In the genomic region with DNA sequence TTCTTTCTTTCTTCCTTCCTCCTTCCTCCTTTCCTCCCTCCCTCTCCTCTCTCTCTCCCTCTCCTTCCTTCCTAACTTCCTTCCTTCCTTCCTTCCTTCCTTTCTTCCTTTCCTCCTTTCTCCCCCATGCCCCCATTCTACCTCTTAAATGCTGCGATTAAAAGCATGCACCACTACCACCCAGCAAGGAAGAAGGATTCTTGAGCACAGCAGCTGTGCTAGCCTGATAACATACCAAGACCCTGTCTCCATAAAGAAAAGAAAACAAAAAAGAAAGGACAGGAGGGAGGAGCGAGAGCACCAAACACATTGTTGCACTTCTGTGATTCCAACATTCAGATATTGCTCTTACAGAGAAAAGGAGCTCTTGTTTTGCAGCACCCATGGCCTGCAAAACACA, we compare ENCODE assay signal across 7 mouse cellular contexts. TPM values are rescaled to one million over a fixed set of nuclear protein-coding genes. Genes with fewer than 3 reads are reported as not detected.
DNase-seq lines count a peak whose midpoint lies in the region; ATAC-seq and TF ChIP-seq lines count a peak whose summit lies in the region.

No protein-coding gene starts in this region.

- no peaks in the 10 kb centered on the region for H3K27me3 ChIP-seq in neural tube, embryonic 11.5 days (ENCODE audit: control insufficient read depth, insufficient read depth, low read length)
- H3K27me3 ChIP-seq in forebrain, embryonic 13.5 days: no peaks in the 10 kb centered on the region
- H3K27me3 ChIP-seq in liver, embryonic 14.5 days (ENCODE audit: control insufficient read depth, insufficient read depth, low read length): no peaks in the 10 kb centered on the region
- no peaks in the 10 kb centered on the region for H3K27me3 ChIP-seq in stomach, postnatal 0 days (ENCODE audit: control insufficient read depth, insufficient read depth, low read length)

- peak overlapping the region; percentile 81 for H3K4me2 ChIP-seq in neural tube, embryonic 11.5 days (ENCODE audit: low read depth)
- peak overlapping the region; percentile 95 for H3K4me2 ChIP-seq in forebrain, embryonic 13.5 days
- H3K4me2 ChIP-seq in liver, embryonic 14.5 days (ENCODE audit: low read depth): peak overlapping the region; percentile 82
- H3K4me2 ChIP-seq in stomach, postnatal 0 days (replicated peaks; ENCODE audit: low read depth): peak overlapping the region; percentile 86

- DNase-seq in neural tube, embryonic 11.5 days (ENCODE audit: low spot score): no peak
- DNase-seq in neural tube, embryonic 10.5 days (ENCODE audit: extremely low spot score, low spot score): no peak
- peak in 1 of 3 experiments; percentile 42 for DNase-seq in liver, embryonic 14.5 days (ENCODE audit: low read depth in 3 of 3, low spot score in 3 of 3)
- DNase-seq in stomach, postnatal 0 days (ENCODE audit: low spot score): no peak
- no peak for DNase-seq in spleen, postnatal 4 days (ENCODE audit: low spot score in 2 of 2)

- H3K27ac ChIP-seq in neural tube, embryonic 11.5 days (ENCODE audit: low read depth, low read length): no peak overlapping the region
- H3K27ac ChIP-seq in forebrain, embryonic 13.5 days: no peak overlapping the region
- H3K27ac ChIP-seq in liver, embryonic 14.5 days: peak overlapping the region; percentile 62
- peak overlapping the region; percentile 78 for H3K27ac ChIP-seq in stomach, postnatal 0 days (replicated peaks)

- WGBS in neural tube, embryonic 11.5 days: 56% methylated on average over 2 of the region's 2 CpGs
- 76% methylated on average over 2 of the region's 2 CpGs for WGBS in forebrain, embryonic 13.5 days
- WGBS in liver, embryonic 14.5 days (ENCODE audit: insufficient replicate concordance): 12% methylated on average over 2 of the region's 2 CpGs
- 51% methylated on average over 2 of the region's 2 CpGs for WGBS in stomach, postnatal 0 days

- no peak for TF ChIP-seq CTCF in liver, embryonic 14.5 days (IDR thresholded peaks at IDR 0.05; ENCODE audit: low read depth)
- no peak for TF ChIP-seq CTCF in stomach, postnatal 0 days (IDR thresholded peaks at IDR 0.05; ENCODE audit: low read depth)

- no peaks in the 10 kb centered on the region for H3K9me3 ChIP-seq in neural tube, embryonic 11.5 days (ENCODE audit: control insufficient read depth, low read length)
- H3K9me3 ChIP-seq in forebrain, embryonic 13.5 days (replicated peaks): no peaks in the 10 kb centered on the region
- H3K9me3 ChIP-seq in liver, embryonic 14.5 days (ENCODE audit: control insufficient read depth, low read length): no peaks in the 10 kb centered on the region
- H3K9me3 ChIP-seq in stomach, postnatal 0 days (ENCODE audit: control insufficient read depth, low read length): no peaks in the 10 kb centered on the region

- no peak for ATAC-seq in neural tube, embryonic 11.5 days (ENCODE audit: insufficient read depth, low FRiP score, low TSS enrichment)
- no peak for ATAC-seq in forebrain, embryonic 13.5 days
- peak; percentile 57; the same call in 1 of the 2 replicates for ATAC-seq in liver, embryonic 14.5 days (ENCODE audit: insufficient read depth)
- ATAC-seq in stomach, postnatal 0 days (ENCODE audit: low FRiP score, low TSS enrichment): no peak
- ATAC-seq in activated CD4-positive, CD25-positive, alpha-beta regulatory T cell, adult 4 months: no peak

- no peak; the same call in 1 of the 2 replicates for TF ChIP-seq EP300 in liver, embryonic 14.5 days (IDR thresholded peaks at IDR 0.05; ENCODE audit: low read depth)
- TF ChIP-seq EP300 in stomach, postnatal 0 days (optimal IDR thresholded peaks at IDR 0.05): no peak

- peaks cover 5% of the 10 kb centered on the region; the same call in 1 of the 2 replicates for H3K36me3 ChIP-seq in neural tube, embryonic 11.5 days (ENCODE audit: control insufficient read depth, insufficient read depth, low read length)
- H3K36me3 ChIP-seq in forebrain, embryonic 13.5 days (ENCODE audit: poor library complexity, severe bottlenecking): peaks cover 41% of the 10 kb centered on the region
- peaks cover 25% of the 10 kb centered on the region for H3K36me3 ChIP-seq in liver, embryonic 14.5 days (replicated peaks; ENCODE audit: control insufficient read depth, insufficient read depth, low read depth)
- H3K36me3 ChIP-seq in stomach, postnatal 0 days (ENCODE audit: control insufficient read depth, insufficient read depth, low read length): no peaks in the 10 kb centered on the region; the same call in 1 of the 2 replicates

- H3K9ac ChIP-seq in neural tube, embryonic 11.5 days (ENCODE audit: low read length): peak overlapping the region; percentile 82; the same call in 1 of the 2 replicates
- H3K9ac ChIP-seq in forebrain, embryonic 13.5 days: peak overlapping the region; percentile 95; the same call in 1 of the 2 replicates
- peak overlapping the region; percentile 90 for H3K9ac ChIP-seq in liver, embryonic 14.5 days (replicated peaks)
- peak overlapping the region; percentile 78; the same call in 1 of the 2 replicates for H3K9ac ChIP-seq in stomach, postnatal 0 days (ENCODE audit: low read length)

- H3K4me1 ChIP-seq in neural tube, embryonic 11.5 days (ENCODE audit: control insufficient read depth, insufficient read depth, low read length): peaks cover 15% of the 10 kb centered on the region
- H3K4me1 ChIP-seq in forebrain, embryonic 13.5 days: peaks cover 25% of the 10 kb centered on the region
- peaks cover 11 to 18% of the 10 kb centered on the region in 2 experiments for H3K4me1 ChIP-seq in liver, embryonic 14.5 days (replicated peaks; ENCODE audit: control insufficient read depth in 2 of 2, insufficient read depth in 2 of 2, low read length in 1 of 2)
- H3K4me1 ChIP-seq in stomach, postnatal 0 days (replicated peaks; ENCODE audit: control insufficient read depth, insufficient read depth): peaks cover 7% of the 10 kb centered on the region; the same call in 1 of the 2 replicates

- peak overlapping the region; percentile 83; the same call in 1 of the 2 replicates for H3K4me3 ChIP-seq in neural tube, embryonic 11.5 days (ENCODE audit: low read depth, low read length)
- H3K4me3 ChIP-seq in forebrain, embryonic 13.5 days: peak overlapping the region; percentile 96
- peak overlapping the region; percentile 88 to 91 for H3K4me3 ChIP-seq in liver, embryonic 14.5 days (ENCODE audit: insufficient read depth in 1 of 2, low read depth in 2 of 2, low read length in 2 of 2)
- H3K4me3 ChIP-seq in stomach, postnatal 0 days (ENCODE audit: low read depth, low read length): peak overlapping the region; percentile 87

RNA-seq across cellular contexts. Expression of a gene that starts 0.6 kb away (rescaled TPM):
- 30.0 and 34.4 TPM in 2 replicates for polyA plus RNA-seq in neural tube, embryonic 11.5 days (2014; fragmentation: Nextera tagmentation; extraction: Ambion mirVana)
- polyA plus RNA-seq in forebrain, embryonic 13.5 days (2015; fragmentation: Nextera tagmentation; extraction: Ambion mirVana): 20.5 and 22.6 TPM in 2 replicates
- 5.7 and 6.2 TPM in 2 replicates for polyA plus RNA-seq in liver, embryonic 14.5 days (2012; rRNA removed)
- 7.3 and 8.7 TPM in 2 replicates for polyA plus RNA-seq in liver, embryonic 14.5 days (2014; fragmentation: Nextera tagmentation; extraction: Ambion mirVana)
- polyA plus RNA-seq in stomach, postnatal 0 days (2015; fragmentation: Nextera tagmentation; extraction: Ambion mirVana): 10.3 and 10.8 TPM in 2 replicates
- polyA plus RNA-seq in activated CD4-positive, CD25-positive, alpha-beta regulatory T cell, adult 4 months (2017; shearing (Covaris generic)): 1 to 10 TPM; 5.8 TPM

RNA-seq across cellular contexts. Expression of a gene that starts 13.3 kb away (rescaled TPM):
- polyA plus RNA-seq in neural tube, embryonic 11.5 days (2014; fragmentation: Nextera tagmentation; extraction: Ambion mirVana): 94.1 and 102 TPM in 2 replicates
- 158 and 161 TPM in 2 replicates for polyA plus RNA-seq in forebrain, embryonic 13.5 days (2015; fragmentation: Nextera tagmentation; extraction: Ambion mirVana)
- polyA plus RNA-seq in liver, embryonic 14.5 days (2012; rRNA removed): 1.3 and 1.5 TPM in 2 replicates
- 5.0 and 6.0 TPM in 2 replicates for polyA plus RNA-seq in liver, embryonic 14.5 days (2014; fragmentation: Nextera tagmentation; extraction: Ambion mirVana)
- polyA plus RNA-seq in stomach, postnatal 0 days (2015; fragmentation: Nextera tagmentation; extraction: Ambion mirVana): 51.2 and 54.8 TPM in 2 replicates
- polyA plus RNA-seq in activated CD4-positive, CD25-positive, alpha-beta regulatory T cell, adult 4 months (2017; shearing (Covaris generic)): under 1 TPM in 1 of 2 experiments, not detected in 1; 0.24 TPM

RNA-seq across cellular contexts. Expression of a gene that starts 21.4 kb away (rescaled TPM):
- polyA plus RNA-seq in neural tube, embryonic 11.5 days (2014; fragmentation: Nextera tagmentation; extraction: Ambion mirVana): 20.5 TPM in 2 replicates
- 7.9 and 8.3 TPM in 2 replicates for polyA plus RNA-seq in forebrain, embryonic 13.5 days (2015; fragmentation: Nextera tagmentation; extraction: Ambion mirVana)
- polyA plus RNA-seq in liver, embryonic 14.5 days (2012; rRNA removed): 6.8 and 9.7 TPM in 2 replicates
- polyA plus RNA-seq in liver, embryonic 14.5 days (2014; fragmentation: Nextera tagmentation; extraction: Ambion mirVana): 7.4 and 8.4 TPM in 2 replicates
- 1.0 and 1.2 TPM in 2 replicates for polyA plus RNA-seq in stomach, postnatal 0 days (2015; fragmentation: Nextera tagmentation; extraction: Ambion mirVana)
- 1 to 10 TPM; 4.0 to 5.1 TPM for polyA plus RNA-seq in activated CD4-positive, CD25-positive, alpha-beta regulatory T cell, adult 4 months (2017; shearing (Covaris generic))

RNA-seq across cellular contexts. Expression of a gene that starts 21.9 kb away (rescaled TPM):
- polyA plus RNA-seq in neural tube, embryonic 11.5 days (2014; fragmentation: Nextera tagmentation; extraction: Ambion mirVana): 93.0 and 97.4 TPM in 2 replicates
- polyA plus RNA-seq in forebrain, embryonic 13.5 days (2015; fragmentation: Nextera tagmentation; extraction: Ambion mirVana): 105 and 110 TPM in 2 replicates
- 12.9 and 18.5 TPM in 2 replicates for polyA plus RNA-seq in liver, embryonic 14.5 days (2012; rRNA removed)
- polyA plus RNA-seq in liver, embryonic 14.5 days (2014; fragmentation: Nextera tagmentation; extraction: Ambion mirVana): 23.8 and 24.2 TPM in 2 replicates
- polyA plus RNA-seq in stomach, postnatal 0 days (2015; fragmentation: Nextera tagmentation; extraction: Ambion mirVana): 13.4 and 16.7 TPM in 2 replicates
- 10 to 100 TPM; 19.5 to 22.0 TPM for polyA plus RNA-seq in activated CD4-positive, CD25-positive, alpha-beta regulatory T cell, adult 4 months (2017; shearing (Covaris generic))

RNA-seq across cellular contexts. Expression of a gene that starts 39.7 kb away (rescaled TPM):
- 74.8 and 80.3 TPM in 2 replicates for polyA plus RNA-seq in neural tube, embryonic 11.5 days (2014; fragmentation: Nextera tagmentation; extraction: Ambion mirVana)
- 82.2 and 87.3 TPM in 2 replicates for polyA plus RNA-seq in forebrain, embryonic 13.5 days (2015; fragmentation: Nextera tagmentation; extraction: Ambion mirVana)
- 5.9 and 7.9 TPM in 2 replicates for polyA plus RNA-seq in liver, embryonic 14.5 days (2012; rRNA removed)
- 21.1 and 22.9 TPM in 2 replicates for polyA plus RNA-seq in liver, embryonic 14.5 days (2014; fragmentation: Nextera tagmentation; extraction: Ambion mirVana)
- 8.5 and 8.8 TPM in 2 replicates for polyA plus RNA-seq in stomach, postnatal 0 days (2015; fragmentation: Nextera tagmentation; extraction: Ambion mirVana)
- polyA plus RNA-seq in activated CD4-positive, CD25-positive, alpha-beta regulatory T cell, adult 4 months (2017; shearing (Covaris generic)): 1 to 10 TPM; 5.8 to 8.8 TPM

Comparison
In these comparisons a context has a peak if more than half of its experiments do, and no peak if none do; other contexts are left out.
1. H3K27ac ChIP-seq: peak in liver, embryonic 14.5 days (single experiment) and stomach, postnatal 0 days (single experiment); none in neural tube, embryonic 11.5 days (single experiment) and forebrain, embryonic 13.5 days (single experiment).
2. Peak in every context shown above with its lines, with median percentiles within 50 percentile points of each other: H3K4me2 ChIP-seq, H3K4me3 ChIP-seq and H3K9ac ChIP-seq.